Mouse (Mus musculus): Measurements from ENCODE around the gene Acly.

Gene Acly

DNA sequence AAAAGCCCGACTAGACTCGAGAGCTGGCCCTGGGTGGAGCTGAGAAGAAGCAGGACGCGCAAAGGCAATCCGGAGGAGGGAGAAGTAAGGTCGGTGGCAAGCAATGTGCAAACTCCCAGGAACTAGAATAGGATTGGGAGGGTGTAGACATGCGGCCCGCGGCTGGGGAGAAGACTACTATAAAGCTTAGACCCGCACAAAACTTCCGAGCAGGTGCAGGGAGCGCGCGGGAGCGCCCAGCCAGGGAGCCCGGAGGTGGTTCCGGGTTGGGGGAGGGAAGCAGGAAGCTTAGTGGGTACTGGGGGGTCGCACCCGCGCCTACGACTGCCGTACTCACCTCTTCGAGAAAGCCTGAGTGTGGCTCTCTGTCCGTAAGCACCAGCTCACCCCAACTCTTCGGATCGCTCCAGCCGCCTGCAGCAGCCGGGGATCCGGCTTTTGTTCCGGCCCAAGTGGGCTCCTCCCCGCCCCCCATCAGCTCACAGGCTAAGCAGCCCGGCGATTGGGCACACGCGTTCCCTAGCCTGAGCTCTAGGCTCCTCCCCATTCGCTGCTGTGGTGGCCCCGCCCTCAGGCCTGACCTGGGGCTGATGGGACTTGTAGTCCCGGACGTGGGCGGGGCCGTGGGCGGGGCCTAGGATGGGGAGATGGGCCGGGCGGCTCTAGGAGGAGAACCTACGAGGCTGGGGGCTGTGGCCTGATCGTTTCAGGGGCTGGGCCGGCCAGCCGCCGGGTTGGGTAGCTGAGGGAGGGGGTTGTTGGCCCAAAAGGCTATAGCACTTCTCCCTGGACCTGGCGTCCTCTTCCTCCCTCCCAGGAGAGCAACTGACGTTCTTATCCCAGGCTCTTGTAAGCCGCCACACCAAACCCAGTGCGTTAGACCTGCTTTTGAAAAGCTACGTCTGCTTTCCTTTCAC is at the start of gene Acly:
Gene Acly, minus strand, starts transcription at position 543 of the 917 bp plus-strand sequence.
- DNase-seq (ENCODE audit: low spot score in 2 of 2) = peak; percentile 97 to 98

DNA sequence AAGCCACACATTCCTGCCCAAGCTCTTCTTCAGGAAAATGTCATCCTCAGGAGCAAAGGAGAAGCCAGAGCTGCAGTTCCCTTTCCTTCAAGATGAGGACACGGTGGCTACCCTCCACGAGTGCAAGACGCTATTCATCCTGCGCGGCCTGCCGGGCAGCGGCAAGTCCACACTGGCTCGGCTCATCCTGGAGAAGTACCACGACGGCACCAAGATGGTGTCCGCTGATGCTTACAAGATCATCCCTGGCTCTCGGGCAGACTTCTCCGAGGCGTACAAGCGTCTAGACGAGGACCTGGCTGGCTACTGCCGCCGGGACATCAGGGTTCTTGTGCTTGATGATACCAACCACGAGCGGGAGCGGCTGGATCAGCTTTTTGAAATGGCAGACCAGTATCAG is 48.5 kb upstream of the Acly start:
- no peak for DNase-seq (ENCODE audit: low spot score in 2 of 2)

DNA sequence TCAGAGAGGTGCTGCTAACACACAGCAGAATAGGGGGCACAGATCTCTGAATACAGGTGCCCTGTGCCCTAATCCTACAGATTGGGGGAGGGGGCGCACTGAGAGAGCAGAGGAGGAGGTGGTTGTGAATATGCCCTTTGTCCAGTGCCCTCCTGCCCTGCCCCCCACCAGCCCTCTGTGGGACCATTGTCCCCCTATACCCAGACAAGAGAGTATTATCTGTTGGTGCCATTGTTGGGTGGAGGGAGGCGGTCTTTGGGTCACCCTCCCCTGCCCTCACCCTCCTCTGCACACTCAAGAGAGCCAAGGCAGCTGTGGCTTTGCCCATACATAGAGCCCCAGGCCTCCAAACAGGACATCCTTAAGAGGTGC is 47.7 kb upstream of the Acly start:
- DNase-seq (ENCODE audit: low spot score in 2 of 2) = peak; percentile 68 to 69

DNA sequence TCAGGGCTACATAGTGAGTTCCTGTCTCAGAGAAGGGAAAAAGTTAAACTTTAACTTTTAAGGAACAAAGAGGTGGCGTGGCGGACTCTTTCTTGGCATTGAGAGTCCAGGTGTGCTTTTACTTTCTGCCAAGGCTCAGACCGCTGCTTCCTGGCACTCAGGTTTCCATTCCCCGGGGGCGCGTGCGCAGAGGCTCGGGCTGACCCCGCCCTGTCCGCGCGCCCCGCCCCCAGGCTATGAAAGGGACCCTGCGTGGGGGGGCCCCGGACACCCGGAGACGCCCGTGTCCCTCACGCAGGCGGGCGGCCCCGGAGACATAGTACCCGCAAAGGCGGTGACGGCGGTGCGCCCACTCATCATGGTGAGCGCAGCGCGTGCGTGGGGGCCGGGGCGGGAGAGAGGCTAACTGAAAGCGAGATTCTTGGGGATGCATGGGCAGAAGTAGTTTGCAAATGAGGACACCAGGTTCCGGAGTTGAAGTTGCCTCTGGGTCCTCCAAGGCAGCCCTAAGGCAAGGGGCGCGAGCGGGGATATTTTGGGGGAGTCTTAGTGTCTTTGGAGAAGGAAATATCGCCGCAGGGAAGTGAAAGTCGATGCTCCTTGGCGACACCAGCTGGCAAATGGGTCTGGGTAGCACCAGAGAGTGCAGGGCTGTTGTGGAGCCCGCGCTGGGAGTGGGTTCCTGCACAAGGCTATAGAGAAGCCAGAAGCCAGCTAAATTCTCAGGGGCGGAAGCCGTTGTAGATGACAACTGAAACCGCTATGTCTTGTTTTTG is 47.1 kb upstream of the Acly start, which contains the start of gene Cnp:
Gene Cnp, plus strand, starts transcription at position 197 of the 776 bp plus-strand sequence.
- peak in 1 of 2 experiments; percentile 69 for DNase-seq (ENCODE audit: low spot score in 2 of 2)

DNA sequence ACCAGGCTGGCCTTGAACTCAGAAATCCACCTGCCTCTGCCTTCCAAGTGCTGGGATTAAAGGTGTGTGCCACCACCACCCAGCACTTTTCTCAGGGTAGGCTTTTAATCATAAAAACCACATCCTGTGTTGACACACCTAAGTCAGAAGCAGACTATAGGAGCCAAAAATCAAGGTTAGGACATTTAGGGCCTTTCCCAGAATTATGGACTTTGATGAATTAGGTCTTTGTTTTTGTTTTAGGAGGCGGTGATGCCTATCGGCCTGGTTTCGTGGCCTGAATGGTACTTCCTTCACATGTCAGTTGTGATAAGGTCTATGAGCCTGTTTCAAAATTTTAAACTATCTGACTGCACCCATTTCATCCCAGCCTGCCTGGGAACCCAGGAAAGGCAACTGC is 46.4 kb upstream of the Acly start:
- no peak for DNase-seq (ENCODE audit: low spot score in 2 of 2)

DNA sequence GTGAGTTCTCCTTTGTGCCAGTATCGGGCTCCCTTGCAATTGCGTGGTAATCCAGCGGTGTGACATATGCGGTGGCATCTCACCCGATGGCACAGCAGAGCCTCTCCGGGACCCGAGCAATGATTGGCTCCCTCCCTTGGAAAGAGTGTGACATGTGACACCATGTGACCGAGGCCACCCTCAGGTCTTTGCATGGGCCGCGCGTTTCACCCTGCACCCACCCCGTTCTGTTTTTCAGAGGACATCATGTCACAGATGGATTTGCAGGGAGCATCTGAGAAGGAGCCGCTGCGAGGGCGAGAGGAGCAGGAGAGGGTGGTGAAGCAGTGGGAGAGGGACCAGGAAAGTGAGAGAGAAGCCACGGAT is 43.4 kb upstream of the Acly start:
- DNase-seq (ENCODE audit: low spot score in 2 of 2) = peak in 1 of 2 experiments; percentile 62

DNA sequence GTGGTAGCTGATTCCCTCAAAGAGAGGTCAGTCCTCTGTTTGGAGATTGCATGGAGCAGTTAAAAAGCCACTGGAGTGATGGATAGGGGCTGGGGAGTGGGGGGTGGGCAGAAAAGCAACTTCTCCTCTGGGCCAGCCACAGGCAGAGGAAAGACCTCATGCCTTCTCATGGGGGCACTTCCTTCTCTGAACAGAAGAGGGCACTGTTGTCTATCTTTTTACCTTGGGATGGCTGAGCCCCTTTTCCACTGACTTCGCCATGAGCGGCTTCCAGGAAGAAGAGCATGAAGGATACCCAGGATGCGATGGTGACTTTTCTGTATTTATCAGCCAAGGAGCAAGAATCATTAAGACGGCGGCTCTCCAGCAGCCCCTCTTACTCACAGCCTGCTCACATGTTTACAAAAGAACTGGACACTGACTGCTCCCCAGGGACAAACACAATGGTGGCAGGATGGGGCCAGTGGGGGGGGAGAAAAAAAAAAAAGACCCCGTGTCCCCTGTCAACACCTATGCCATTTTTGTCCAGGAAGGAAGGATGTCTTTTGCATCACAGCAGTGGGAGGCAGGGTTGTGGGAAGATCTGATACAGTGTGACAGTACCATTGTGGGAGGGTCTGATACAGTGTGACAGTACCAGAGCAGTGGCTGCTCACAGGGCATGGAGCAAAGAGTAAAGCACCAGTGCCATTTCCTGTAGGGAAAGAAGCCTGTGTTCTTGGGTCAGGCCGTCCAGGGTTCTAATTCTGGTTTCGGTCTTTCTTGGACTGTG is 42.8 kb upstream of the Acly start:
- DNase-seq (ENCODE audit: low spot score in 2 of 2) = peak in 1 of 2 experiments; percentile 89

DNA sequence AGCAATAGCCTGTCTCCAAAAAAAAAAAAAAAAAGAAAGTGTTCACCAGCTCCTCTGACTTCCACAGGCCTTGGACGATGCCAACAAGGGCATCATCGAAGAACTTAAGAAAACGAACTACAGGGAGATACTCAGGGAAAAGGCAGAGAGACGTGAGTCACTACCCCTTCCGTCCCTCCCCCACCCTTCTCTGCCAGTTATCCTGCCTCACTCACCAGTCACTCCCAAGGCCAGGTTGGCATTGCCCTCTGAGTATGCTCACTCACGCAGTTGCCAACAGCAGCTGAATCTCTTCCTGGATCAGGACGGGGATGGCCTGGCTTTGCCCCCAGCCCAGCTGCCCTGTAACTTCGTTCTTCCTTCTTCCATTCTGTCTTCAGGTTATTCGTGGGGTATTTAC is 42.0 kb upstream of the Acly start:
- DNase-seq (ENCODE audit: low spot score in 2 of 2) = no peak

DNA sequence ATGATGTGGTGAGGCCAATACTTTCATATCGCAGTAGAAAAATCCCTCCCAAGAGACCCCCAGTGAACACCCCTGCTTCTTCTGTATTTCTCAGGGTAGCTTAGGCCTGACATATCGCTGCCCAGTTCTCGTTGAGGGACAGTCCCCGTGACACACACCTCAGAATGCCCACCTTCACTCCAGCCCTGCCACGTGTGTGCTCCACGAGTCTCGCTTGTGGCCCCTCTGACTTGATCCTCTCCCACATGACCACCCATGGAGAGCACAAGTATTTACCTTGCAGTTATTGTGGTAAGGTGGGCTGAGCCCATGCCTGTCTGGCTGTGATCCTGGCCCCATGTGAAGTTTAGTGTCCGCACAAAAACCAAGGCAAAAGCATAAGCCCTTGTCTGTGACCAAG is 40.9 kb upstream of the Acly start:
- DNase-seq (ENCODE audit: low spot score in 2 of 2) = no peak

DNA sequence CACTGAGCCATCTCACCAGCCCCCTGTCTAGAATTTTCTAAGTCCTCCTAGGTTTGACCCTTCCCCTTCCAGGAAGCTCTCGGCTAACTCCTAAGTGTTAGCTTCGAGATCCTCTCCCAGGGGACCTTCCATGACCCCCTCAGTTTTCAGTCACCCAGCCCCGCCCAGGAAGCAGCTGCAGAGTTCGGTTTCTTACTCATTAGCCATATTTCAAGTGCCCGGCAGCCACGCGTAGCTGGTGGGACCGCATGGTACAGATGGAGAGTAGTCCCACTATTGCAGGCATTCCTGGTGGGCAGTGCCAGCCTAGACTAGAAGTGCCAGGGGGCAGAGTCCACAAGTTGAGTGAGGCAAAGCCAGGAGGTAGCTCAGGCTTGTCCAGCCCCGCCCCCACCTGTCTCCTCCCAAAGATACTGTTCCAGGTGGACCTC is 40.0 kb upstream of the Acly start:
- no peak for DNase-seq (ENCODE audit: low spot score in 2 of 2)

DNA sequence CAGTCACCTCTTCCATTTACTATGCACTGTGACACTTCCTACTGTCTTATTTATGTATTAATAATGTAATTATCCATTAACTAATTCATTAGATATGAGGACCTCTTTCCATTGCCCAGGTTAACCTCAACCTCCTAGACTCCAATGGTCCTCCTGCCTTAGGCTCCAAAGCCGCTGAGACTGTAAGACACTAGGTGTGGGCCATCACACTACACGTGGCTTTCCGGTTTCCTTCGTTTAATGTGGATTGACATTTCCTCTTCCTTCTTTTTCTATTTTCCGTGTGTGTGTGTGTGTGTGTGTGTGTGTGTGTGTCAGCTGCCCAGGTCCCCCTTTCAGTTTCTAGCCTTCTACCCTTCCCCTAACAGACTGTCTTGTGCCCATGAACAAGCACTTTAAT is 39.4 kb upstream of the Acly start:
- no peak for DNase-seq (ENCODE audit: low spot score in 2 of 2)

DNA sequence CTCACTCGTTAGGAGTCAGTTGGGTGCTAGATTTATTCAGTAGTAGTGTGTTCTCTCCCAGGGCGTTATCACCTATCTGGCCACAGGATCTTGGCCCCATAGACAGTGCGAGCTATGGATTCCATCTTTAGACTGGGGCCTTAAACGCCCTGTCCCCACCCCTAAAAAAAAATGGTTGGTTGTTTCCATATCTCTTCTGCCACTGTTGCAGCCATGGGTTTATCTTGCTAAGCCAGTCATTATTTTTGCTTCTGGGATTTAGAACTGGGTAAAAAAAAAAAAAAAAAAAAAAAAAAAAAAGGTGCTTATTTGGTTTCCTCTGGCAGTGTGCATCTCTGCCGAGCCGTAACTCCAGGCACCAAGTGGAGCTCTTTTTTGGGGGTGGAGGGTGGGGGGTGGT is 36.9 kb upstream of the Acly start:
- DNase-seq (ENCODE audit: low spot score in 2 of 2) = no peak

DNA sequence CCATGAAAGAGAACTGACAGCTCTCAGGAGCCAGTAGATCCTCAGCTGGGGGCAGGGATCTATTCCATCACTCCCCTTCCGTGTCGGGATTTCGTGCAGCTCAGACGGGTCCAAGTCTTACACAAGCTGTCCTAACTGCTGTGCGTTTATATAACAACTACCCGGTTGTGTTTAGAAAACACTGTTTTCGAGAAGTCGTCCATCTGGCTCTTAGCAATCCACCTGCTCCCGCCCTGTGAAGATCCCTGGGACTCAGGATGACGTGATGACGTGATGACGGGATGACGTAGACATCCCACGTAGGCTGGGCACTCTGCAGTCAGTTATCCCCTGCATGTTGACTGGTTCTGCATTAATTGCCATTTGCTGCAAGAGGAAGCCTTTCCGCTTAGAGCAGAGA is 36.5 kb upstream of the Acly start:
- DNase-seq (ENCODE audit: low spot score in 2 of 2) = peak in 1 of 2 experiments; percentile 86

DNA sequence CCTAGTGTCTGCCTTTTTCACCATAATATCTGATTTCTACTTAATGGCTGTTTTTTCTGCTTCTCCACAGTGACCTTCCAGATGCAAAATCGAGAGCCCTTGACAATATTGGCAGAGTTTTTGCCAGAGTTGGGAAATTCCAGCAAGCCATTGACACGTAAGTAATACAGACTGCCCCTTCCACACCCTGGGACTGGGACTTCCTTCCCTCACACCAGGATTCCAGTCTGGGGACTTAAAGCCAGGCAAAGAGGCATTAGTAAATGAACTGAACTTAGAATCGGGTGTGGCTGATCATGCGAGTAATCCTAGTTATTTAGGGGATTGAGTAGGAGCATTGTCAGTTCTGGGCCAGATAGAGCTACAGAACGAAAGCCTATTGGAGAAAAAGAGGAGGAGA is 33.9 kb upstream of the Acly start:
- no peak for DNase-seq (ENCODE audit: low spot score in 2 of 2)

DNA sequence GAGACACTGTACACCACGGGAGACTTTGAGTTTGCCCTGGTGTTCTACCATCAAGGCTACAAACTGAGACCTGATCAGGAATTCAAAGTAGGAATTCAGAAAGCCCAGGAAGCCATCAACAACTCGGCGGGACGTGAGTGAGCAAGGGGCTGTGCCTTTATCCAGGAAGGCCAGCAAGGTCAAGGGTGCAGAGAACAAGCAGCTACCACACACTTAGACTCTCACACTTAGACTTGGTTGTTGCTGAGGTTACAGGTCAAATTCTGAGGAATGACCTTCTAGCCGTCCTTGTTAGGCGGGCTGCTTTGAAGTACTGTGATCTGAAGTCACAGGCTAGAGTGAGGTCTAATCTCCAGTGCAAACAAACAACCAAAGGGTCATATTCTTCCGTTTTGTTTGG is 31.7 kb upstream of the Acly start:
- no peak for DNase-seq (ENCODE audit: low spot score in 2 of 2)

DNA sequence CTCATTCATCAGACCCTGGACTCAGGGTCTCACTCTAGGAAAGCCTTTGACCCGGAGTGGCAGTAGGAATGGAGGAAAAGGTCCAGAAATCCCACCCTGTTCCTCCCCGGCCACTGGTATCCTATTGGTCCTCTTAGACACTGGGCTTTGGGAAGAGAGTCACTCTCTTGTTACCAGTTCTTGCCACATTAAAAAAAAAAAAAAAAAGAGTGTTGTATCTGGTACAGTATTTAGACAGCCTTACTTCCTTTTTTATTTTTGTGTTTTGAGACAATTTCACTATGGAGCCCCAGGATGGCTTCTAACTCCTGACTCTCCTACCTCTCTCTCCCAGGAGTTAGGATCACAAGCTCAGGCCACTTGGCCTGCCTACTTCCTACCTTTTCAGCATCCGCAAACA is 29.8 kb upstream of the Acly start:
- DNase-seq (ENCODE audit: low spot score in 2 of 2) = no peak

DNA sequence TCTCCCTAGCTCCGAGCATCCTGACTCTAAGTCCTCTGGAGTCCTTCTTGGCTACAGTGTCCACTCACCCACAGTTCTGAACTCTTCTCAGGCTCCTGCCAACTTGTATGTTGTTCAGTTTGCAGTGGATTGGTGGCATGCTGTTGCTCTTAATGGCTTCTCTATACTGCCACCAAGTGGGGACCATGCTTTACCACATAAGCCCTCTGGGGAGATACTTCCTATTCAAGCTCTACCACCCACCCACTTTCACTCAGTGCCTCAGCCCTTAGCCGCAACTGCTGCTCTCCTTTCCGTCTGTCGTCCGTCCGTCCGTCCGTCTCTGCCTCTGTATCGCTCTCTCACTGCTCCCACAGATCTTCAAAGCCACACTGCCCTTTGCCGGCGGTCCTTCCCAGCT is 27.8 kb upstream of the Acly start:
- peak in 1 of 2 experiments; percentile 71 for DNase-seq (ENCODE audit: low spot score in 2 of 2)

DNA sequence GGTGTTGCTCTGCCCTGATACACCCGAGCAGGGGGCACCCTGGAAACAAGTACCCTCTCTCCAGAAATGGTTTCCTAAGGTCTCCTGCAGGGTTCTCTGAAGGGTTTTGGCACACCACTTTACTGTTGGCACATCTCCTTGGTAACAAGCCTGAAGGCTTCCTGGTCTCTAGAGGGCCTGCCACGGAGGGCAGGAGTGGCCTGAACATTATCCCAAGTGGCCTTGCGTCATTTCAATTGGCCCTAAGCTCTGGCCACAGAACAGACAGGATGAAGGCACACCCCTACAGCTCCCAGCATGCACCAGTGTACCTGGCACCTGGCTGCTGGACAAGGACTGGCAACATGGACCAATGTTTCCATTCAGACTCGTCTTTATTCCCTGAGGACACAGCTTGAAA is 25.0 kb upstream of the Acly start:
- no peak for DNase-seq (ENCODE audit: low spot score in 2 of 2)

DNA sequence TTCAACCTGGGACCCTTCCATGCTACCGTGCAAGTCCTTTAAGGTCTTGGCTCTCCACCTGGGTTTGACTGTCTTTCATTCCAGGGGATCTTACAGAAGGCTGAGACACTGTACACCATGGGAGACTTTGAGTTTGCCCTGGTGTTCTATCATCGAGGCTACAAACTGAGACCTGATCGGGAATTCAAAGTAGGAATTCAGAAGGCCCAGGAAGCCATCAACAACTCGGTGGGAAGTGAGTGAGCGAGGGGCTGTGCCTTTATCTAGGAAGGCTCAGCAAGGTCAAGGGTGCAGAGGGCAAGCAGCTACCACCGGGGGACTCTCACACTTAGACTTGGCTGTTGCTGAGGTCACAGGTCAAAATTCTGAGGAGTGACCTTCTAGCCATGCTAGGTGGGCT is 22.3 kb upstream of the Acly start:
- DNase-seq (ENCODE audit: low spot score in 2 of 2) = no peak

DNA sequence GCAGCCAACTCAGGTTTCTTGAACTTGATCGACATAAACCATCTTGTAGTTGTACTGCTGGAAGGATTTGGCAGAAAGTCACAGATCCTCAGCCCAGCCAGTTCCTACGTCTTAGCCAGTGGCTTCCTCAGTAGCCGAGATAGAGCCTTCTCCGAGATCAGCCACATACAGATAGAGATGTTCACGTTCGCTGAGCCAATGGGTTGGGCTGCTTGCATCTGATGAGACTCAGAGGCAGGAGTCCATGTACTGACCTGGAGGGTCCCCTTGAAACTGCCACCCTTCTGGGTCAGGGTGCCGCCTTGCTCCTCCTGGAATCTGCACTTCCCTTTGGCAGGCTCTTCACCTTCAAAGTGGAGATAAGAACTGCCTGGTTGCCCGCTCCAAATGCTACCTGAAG is 21.7 kb upstream of the Acly start:
- no peak for DNase-seq (ENCODE audit: low spot score in 2 of 2)

DNA sequence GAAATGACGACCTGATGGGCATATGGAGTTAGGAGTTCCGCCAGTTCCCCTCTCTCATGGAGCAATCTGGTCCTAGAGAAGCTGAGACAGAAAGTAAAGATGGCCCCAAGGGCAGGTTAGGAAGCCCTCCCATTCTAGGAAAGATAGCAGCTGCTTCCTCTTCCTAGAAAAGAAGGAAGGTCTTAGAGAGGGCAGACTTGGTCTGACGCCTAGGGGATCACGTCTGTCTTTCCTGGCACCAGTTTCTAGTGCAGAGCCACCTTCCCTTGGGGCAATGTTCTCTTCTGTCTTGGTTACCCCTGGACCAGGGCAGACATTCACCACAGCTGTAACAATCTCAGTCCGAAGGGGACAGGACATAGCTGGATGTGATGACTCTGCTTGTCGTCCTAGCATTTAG is 20.3 kb upstream of the Acly start:
- no peak for DNase-seq (ENCODE audit: low spot score in 2 of 2)

DNA sequence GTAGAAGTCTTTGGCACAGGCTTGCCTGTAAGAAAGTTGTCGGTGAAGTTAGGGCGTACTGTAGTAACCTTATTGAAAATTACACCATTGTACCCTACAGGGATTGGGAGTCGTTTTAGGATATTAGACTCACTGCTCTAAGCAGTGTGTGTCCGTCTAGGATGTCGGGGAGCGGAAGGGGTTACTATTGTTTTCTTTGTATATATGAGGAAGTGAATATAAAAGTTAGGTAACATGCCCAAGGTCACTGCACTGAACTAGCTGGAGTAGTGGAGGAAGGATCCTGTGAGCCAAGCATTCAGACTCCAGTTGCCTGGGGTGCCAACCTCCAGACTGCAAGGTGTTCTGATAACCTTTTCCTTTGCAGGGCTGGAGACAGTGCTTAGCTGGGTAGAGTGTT is 19.2 kb upstream of the Acly start:
- DNase-seq (ENCODE audit: low spot score in 2 of 2) = no peak

All from left cerebral cortex, adult 9 months (tissue).